Mouse (Mus musculus): ENCODE data around the gene Slc2a3. TPM values are rescaled to one million over a fixed set of nuclear protein-coding genes. Genes with fewer than 3 reads are reported as not detected.

Slc2a3 gene
- polyA plus RNA-seq (2014; fragmentation: Nextera tagmentation; extraction: Ambion mirVana): 23.5 and 29.2 TPM in 2 replicates

DNA sequence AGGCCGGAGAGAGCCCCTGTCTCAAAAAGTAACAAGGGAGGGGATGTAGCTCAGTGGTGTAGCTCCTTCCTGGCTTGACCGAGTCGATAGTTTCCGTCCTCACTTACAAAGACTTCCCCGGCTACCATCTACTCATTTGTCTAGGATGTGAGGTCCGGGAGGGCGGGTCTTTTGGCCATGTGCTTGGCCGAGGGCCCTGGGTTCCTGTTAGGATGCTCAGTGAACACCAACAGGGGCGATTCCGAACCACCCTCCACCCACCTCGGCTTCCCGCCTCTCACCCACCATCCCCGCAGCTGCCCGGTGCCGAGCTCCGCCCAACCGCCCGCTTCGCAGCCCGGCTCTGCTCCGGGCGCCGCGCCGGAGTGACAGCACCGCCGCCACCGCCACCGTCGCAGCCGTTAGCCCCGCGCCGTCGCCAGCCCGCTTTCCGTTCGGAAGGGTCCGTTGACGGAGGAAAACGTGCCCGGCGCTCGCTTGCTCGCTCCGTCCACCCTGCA is at the start of gene Slc2a3:
Gene Slc2a3, minus strand, starts transcription at position 340 of the 500 bp plus-strand sequence.
- no peaks in the 10 kb centered on the region for H3K9me3 ChIP-seq (ENCODE audit: control insufficient read depth, low read length)
- ATAC-seq (ENCODE audit: low FRiP score) (peak; percentile 77), DNase-seq (ENCODE audit: low spot score) (peak; percentile 67)
- no peak within 1 kb of the TSS for H3K27ac ChIP-seq (ENCODE audit: low read depth, low read length)
- peak within 1 kb of the TSS; percentile 93 for H3K4me2 ChIP-seq (replicated peaks; ENCODE audit: low read depth, low read length)
- H3K27me3 ChIP-seq (ENCODE audit: control insufficient read depth, insufficient read depth, low read length): peaks cover 5% of the 10 kb centered on the region; the same call in 1 of the 2 replicates
- H3K4me1 ChIP-seq (replicated peaks; ENCODE audit: control insufficient read depth, insufficient read depth, low read length): no peaks in the 10 kb centered on the region
- 1% methylated on average over 46 of the region's 46 CpGs for WGBS
- peak within 1 kb of the TSS; percentile 43 for H3K4me3 ChIP-seq (ENCODE audit: low read depth, low read length)
- H3K36me3 ChIP-seq (ENCODE audit: control insufficient read depth, insufficient read depth, low read length): no peaks in the 10 kb centered on the region
- H3K9ac ChIP-seq (ENCODE audit: low read depth, low read length): peak within 1 kb of the TSS; percentile 63

DNA sequence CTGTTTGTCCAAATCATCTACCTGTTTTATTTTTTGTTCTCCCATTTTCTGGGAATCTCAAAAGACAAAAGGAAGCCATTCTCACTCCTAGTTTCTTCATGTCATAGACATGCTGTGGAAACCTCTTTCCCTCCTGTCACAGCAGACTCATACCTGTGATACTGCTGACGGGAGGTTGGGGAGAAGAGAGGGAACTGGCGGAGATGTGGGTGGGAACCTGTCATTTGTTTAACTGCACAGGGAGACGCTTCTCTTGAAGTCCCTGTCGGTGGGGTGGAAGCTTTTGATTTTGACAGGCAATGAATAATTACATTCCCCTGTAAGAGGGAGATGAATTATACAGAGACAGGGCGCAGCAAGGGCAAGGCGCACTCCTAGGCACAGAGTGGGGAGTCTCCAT is 42.3 kb upstream of the Slc2a3 start:
- DNase-seq (ENCODE audit: low spot score): no peak
- H3K4me1 ChIP-seq (replicated peaks; ENCODE audit: control insufficient read depth, insufficient read depth, low read length): no peaks in the 10 kb centered on the region
- 0 out of 2 replicates have a peak, but pooled peaks cover 2% of the 10 kb centered on the region for H3K36me3 ChIP-seq (ENCODE audit: control insufficient read depth, insufficient read depth, low read length)
- no peaks in the 10 kb centered on the region for H3K9me3 ChIP-seq (ENCODE audit: control insufficient read depth, low read length)
- H3K4me2 ChIP-seq (replicated peaks; ENCODE audit: low read depth, low read length): no peak overlapping the region
- WGBS: 75% methylated on average over 6 of the region's 6 CpGs
- no peak overlapping the region for H3K27ac ChIP-seq (ENCODE audit: low read depth, low read length)
- H3K4me3 ChIP-seq (ENCODE audit: low read depth, low read length): no peak overlapping the region
- no peaks in the 10 kb centered on the region for H3K27me3 ChIP-seq (ENCODE audit: control insufficient read depth, insufficient read depth, low read length)
- ATAC-seq (ENCODE audit: low FRiP score): no peak
- no peak overlapping the region for H3K9ac ChIP-seq (ENCODE audit: low read depth, low read length)

DNA sequence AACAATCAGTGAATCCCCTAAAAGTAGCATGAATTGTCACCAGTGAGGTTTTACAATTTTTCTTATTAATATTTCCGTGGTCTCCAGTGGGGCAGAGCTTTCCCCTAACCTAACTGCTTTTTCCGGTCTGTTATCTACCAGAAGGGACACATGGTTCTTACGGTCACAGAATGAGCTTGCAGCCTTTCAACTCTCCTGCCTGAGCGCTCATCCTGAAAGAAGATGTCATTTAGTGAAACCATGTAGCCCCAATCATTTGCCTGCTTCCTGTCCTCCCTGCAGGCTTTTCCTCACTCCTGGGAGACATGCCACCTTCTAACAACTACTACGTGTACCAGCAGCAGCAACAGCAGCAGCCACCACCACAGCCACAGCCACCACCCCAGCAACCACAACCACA is 36.1 kb upstream of the Slc2a3 start:
- Histone ChIP-seq H3K4me3 (ENCODE audit: low read depth, low read length) (no peak overlapping the region), H3K4me2 (replicated peaks; ENCODE audit: low read depth, low read length) (no peak overlapping the region), H3K9me3 (ENCODE audit: control insufficient read depth, low read length) (no peaks in the 10 kb centered on the region), H3K9ac (ENCODE audit: low read depth, low read length) (no peak overlapping the region), H3K27ac (ENCODE audit: low read depth, low read length) (no peak overlapping the region), H3K27me3 (ENCODE audit: control insufficient read depth, insufficient read depth, low read length) (no peaks in the 10 kb centered on the region), H3K36me3 (ENCODE audit: control insufficient read depth, insufficient read depth, low read length) (0 out of 2 replicates have a peak, but pooled peaks cover 2% of the 10 kb centered on the region), H3K4me1 (replicated peaks; ENCODE audit: control insufficient read depth, insufficient read depth, low read length) (no peaks in the 10 kb centered on the region)
- ATAC-seq (ENCODE audit: low FRiP score) (no peak), DNase-seq (ENCODE audit: low spot score) (no peak)
- 88% methylated on average over 5 of the region's 5 CpGs for WGBS

DNA sequence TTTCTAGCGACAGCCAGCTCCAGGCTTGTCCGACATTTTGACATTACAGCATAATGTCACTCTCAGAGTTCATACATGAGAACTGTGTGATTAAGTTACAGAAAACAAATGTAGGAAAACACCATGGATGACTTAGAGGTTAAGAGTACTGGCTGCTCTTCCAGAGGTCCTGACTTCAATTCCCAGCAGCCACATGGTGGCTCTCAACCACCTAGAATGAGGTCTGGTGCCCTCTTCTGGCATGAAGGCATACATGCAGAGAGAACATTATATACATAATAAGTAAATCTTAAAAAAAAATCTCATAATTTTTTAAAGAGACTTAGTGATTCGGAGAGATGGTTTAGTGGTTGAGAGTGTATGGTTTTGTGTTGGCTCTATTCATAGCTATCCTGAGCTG is 35.5 kb upstream of the Slc2a3 start:
- no peak for ATAC-seq (ENCODE audit: low FRiP score)
- 0 out of 2 replicates have a peak, but pooled peaks cover 2% of the 10 kb centered on the region for H3K36me3 ChIP-seq (ENCODE audit: control insufficient read depth, insufficient read depth, low read length)
- WGBS: 96% methylated on average over 3 of the region's 3 CpGs

DNA sequence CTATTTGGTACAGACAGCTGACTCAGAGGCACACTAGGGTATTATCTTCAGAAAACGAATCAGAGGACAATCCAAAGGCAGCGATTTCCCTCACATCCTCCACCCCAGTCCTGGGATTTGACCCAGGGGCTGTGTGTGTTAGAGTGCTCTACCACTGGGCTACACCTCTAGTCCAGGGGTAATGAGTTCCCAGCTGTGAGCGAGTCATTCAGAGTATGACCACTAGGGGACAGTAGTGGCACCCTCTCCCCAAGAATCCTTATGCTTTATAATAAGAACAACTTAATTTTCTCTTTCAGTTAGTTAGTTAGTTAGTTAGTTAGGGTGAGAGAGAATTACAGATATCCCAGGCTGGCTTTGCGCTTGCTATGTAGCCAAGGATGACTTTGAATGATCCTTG is 32.9 kb upstream of the Slc2a3 start:
- WGBS: 62% methylated on average over 4 of the region's 4 CpGs
- H3K4me2 ChIP-seq (replicated peaks; ENCODE audit: low read depth, low read length): no peak overlapping the region
- no peak overlapping the region for H3K9ac ChIP-seq (ENCODE audit: low read depth, low read length)
- ATAC-seq (ENCODE audit: low FRiP score): no peak
- peak; percentile 38 for DNase-seq (ENCODE audit: low spot score)
- H3K27ac ChIP-seq (ENCODE audit: low read depth, low read length): no peak overlapping the region
- no peak overlapping the region for H3K4me3 ChIP-seq (ENCODE audit: low read depth, low read length)
- H3K36me3 ChIP-seq (ENCODE audit: control insufficient read depth, insufficient read depth, low read length): no peaks in the 10 kb centered on the region
- H3K27me3 ChIP-seq (ENCODE audit: control insufficient read depth, insufficient read depth, low read length): no peaks in the 10 kb centered on the region
- H3K4me1 ChIP-seq (replicated peaks; ENCODE audit: control insufficient read depth, insufficient read depth, low read length): no peaks in the 10 kb centered on the region
- no peaks in the 10 kb centered on the region for H3K9me3 ChIP-seq (ENCODE audit: control insufficient read depth, low read length)

More for the DNA sequence above, 35.5 kb upstream of the Slc2a3 start:
- no peak overlapping the region for H3K27ac ChIP-seq (ENCODE audit: low read depth, low read length)
- H3K4me2 ChIP-seq (replicated peaks; ENCODE audit: low read depth, low read length): no peak overlapping the region
- no peaks in the 10 kb centered on the region for H3K9me3 ChIP-seq (ENCODE audit: control insufficient read depth, low read length)
- no peak overlapping the region for H3K4me3 ChIP-seq (ENCODE audit: low read depth, low read length)
- H3K27me3 ChIP-seq (ENCODE audit: control insufficient read depth, insufficient read depth, low read length): no peaks in the 10 kb centered on the region
- DNase-seq (ENCODE audit: low spot score): no peak
- H3K4me1 ChIP-seq (replicated peaks; ENCODE audit: control insufficient read depth, insufficient read depth, low read length): no peaks in the 10 kb centered on the region
- no peak overlapping the region for H3K9ac ChIP-seq (ENCODE audit: low read depth, low read length)

DNA sequence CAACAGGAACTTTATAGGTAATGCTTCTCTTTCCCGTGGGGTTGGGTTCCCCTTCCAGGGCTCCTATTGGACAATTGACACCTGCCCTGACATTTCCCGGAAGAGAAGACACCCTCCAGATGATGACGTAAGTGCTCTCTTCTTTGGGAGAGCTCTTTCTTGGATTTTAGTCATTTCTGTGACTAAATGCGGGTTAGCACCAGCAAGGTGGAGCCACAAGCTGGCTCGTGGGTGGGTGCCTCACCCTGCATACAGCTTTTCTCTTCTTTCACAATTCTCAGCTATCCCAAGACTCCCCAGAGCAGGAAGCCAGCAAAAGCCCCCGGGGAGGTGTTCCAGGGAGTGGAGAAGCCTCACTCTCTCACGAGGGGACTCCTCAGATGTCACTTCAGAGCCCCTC is 31.4 kb upstream of the Slc2a3 start:
- Histone ChIP-seq H3K4me2 (replicated peaks; ENCODE audit: low read depth, low read length) (no peak overlapping the region), H3K9ac (ENCODE audit: low read depth, low read length) (no peak overlapping the region), H3K9me3 (ENCODE audit: control insufficient read depth, low read length) (no peaks in the 10 kb centered on the region), H3K27me3 (ENCODE audit: control insufficient read depth, insufficient read depth, low read length) (no peaks in the 10 kb centered on the region), H3K27ac (ENCODE audit: low read depth, low read length) (no peak overlapping the region), H3K36me3 (ENCODE audit: control insufficient read depth, insufficient read depth, low read length) (no peaks in the 10 kb centered on the region), H3K4me1 (replicated peaks; ENCODE audit: control insufficient read depth, insufficient read depth, low read length) (no peaks in the 10 kb centered on the region), H3K4me3 (ENCODE audit: low read depth, low read length) (no peak overlapping the region)
- ATAC-seq (ENCODE audit: low FRiP score) (no peak), DNase-seq (ENCODE audit: low spot score) (no peak)
- WGBS: 83% methylated on average over 7 of the region's 7 CpGs

DNA sequence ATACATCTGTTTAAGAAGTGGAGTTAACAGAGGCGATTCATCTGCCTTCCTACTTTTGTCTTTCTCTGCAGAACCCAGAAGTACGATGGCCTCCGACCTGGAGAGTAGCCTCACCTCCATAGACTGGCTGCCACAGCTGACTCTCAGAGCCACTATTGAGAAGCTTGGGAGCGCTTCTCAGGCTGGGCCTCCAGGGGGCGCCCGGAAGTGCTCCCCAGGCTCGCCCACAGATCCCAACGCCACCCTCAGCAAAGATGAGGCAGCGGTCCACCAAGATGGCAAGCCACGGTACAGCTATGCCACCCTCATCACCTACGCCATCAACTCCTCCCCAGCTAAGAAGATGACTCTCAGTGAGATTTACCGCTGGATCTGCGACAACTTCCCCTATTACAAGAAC is 26.6 kb upstream of the Slc2a3 start:
- no peak overlapping the region for H3K27ac ChIP-seq (ENCODE audit: low read depth, low read length)
- H3K4me1 ChIP-seq (replicated peaks; ENCODE audit: control insufficient read depth, insufficient read depth, low read length): no peaks in the 10 kb centered on the region
- 43% methylated on average over 13 of the region's 13 CpGs for WGBS
- H3K4me2 ChIP-seq (replicated peaks; ENCODE audit: low read depth, low read length): no peak overlapping the region
- no peaks in the 10 kb centered on the region for H3K27me3 ChIP-seq (ENCODE audit: control insufficient read depth, insufficient read depth, low read length)
- DNase-seq (ENCODE audit: low spot score) (peak; percentile 47), ATAC-seq (ENCODE audit: low FRiP score) (no peak)
- H3K4me3 ChIP-seq (ENCODE audit: low read depth, low read length): no peak overlapping the region
- no peak overlapping the region for H3K9ac ChIP-seq (ENCODE audit: low read depth, low read length)
- H3K36me3 ChIP-seq (ENCODE audit: control insufficient read depth, insufficient read depth, low read length): no peaks in the 10 kb centered on the region
- H3K9me3 ChIP-seq (ENCODE audit: control insufficient read depth, low read length): no peaks in the 10 kb centered on the region

DNA sequence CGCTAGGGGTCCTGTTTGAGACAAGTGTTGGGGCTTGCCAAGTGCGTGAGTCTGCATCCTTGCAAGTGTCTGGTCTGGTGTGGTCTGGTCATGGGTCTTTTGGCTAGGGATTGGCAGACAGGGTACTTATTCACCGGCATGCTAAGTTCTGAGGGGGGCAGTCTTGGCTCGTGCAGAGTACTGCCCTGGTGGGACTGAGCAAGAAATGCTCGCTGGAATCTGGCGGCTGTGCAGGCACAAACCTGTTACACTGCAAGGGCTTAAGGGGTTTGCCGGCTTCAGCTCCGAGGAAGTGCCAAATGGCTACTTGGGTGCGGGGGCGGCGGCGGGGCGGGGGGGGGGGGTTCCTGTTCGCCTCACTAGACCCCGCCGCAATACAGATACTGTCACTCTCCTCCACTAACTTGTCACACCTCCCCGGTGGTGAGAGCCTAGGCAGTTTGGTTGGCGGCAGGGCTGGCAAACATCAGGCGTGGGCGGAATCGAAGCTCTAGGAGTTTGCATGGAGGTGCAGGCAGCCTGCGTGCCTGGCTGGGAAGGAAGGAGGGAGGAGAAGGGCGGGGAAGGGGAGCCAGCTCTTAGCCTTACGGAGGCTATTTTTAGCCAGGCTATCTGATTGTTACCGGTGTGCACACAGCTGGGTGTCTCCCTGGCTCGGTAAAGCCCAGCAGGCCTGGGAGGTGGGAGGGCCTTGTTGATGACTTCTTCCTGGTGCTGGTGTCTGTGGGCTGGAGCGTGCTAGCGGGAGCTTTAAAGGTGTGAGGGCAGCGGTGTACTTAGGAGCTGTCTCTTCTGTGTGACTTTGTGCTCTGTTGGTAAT is 24.7 kb upstream of the Slc2a3 start:
- Histone ChIP-seq H3K27ac (ENCODE audit: low read depth, low read length) (no peak overlapping the region), H3K4me1 (replicated peaks; ENCODE audit: control insufficient read depth, insufficient read depth, low read length) (0 out of 2 replicates have a peak, but pooled peaks cover under 1% of the 10 kb centered on the region), H3K4me3 (ENCODE audit: low read depth, low read length) (peak overlapping the region; percentile 6; the same call in 1 of the 2 replicates)

DNA sequence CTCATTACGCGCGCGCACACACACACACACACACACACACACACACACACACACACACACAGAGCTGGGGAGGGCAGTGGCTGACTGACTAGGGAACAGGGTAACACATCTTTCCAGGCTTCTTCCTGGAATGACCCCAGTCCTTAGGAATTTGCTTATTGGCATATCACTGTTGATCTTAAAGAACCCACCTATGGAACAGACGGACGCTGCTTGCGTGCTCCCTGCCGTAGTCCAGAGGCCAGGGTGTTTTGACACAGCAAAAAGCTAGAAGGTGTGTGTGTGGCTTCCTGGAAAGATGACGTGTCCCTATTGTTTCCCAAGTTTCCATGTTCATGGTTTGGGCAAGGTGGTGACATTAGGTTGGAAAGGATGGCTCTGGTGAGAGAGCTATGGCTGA is 23.7 kb upstream of the Slc2a3 start:
- ATAC-seq (ENCODE audit: low FRiP score) (no peak), DNase-seq (ENCODE audit: low spot score) (no peak)
- Histone ChIP-seq H3K36me3 (ENCODE audit: control insufficient read depth, insufficient read depth, low read length) (no peaks in the 10 kb centered on the region), H3K9ac (ENCODE audit: low read depth, low read length) (no peak overlapping the region), H3K27ac (ENCODE audit: low read depth, low read length) (no peak overlapping the region), H3K4me3 (ENCODE audit: low read depth, low read length) (no peak overlapping the region), H3K9me3 (ENCODE audit: control insufficient read depth, low read length) (no peaks in the 10 kb centered on the region), H3K4me2 (replicated peaks; ENCODE audit: low read depth, low read length) (no peak overlapping the region), H3K27me3 (ENCODE audit: control insufficient read depth, insufficient read depth, low read length) (no peaks in the 10 kb centered on the region), H3K4me1 (replicated peaks; ENCODE audit: control insufficient read depth, insufficient read depth, low read length) (0 out of 2 replicates have a peak, but pooled peaks cover 2% of the 10 kb centered on the region)
- 95% methylated on average over 7 of the region's 9 CpGs for WGBS

More for the DNA sequence above, 24.7 kb upstream of the Slc2a3 start:
- ATAC-seq (ENCODE audit: low FRiP score) (peak; percentile 49), DNase-seq (ENCODE audit: low spot score) (peak; percentile 48)
- no peaks in the 10 kb centered on the region for H3K9me3 ChIP-seq (ENCODE audit: control insufficient read depth, low read length)
- WGBS: 7% methylated on average over 29 of the region's 29 CpGs
- H3K27me3 ChIP-seq (ENCODE audit: control insufficient read depth, insufficient read depth, low read length): no peaks in the 10 kb centered on the region
- 0 out of 2 replicates have a peak overlapping the region, but pooled peaks have one; percentile 40 for H3K9ac ChIP-seq (ENCODE audit: low read depth, low read length)
- peak overlapping the region; percentile 40 for H3K4me2 ChIP-seq (replicated peaks; ENCODE audit: low read depth, low read length)
- H3K36me3 ChIP-seq (ENCODE audit: control insufficient read depth, insufficient read depth, low read length): no peaks in the 10 kb centered on the region

Data from hindbrain, embryonic 11.5 days (tissue).